Mouse (Mus musculus) CH12.LX (cell line): ENCODE data around the gene Padi1. TPM values are rescaled to one million over a fixed set of nuclear protein-coding genes. Genes with fewer than 3 reads are reported as not detected.

Experiments used
- DNase-seq: peaks from one replicate; pipeline ENCODE4 v3.0.0-alpha.2; 2013; ENCODE audit errors: extremely low read depth
- H3K27ac ChIP-seq: 2 replicates; pipeline ENCODE4 v1.5.1; 2012; ENCODE audit warnings: low read depth, mild to moderate bottlenecking, control low read depth, moderate library complexity; ENCODE audit not compliant: insufficient read depth
- H3K27me3 ChIP-seq: replicated peaks from 2 replicates; pipeline ENCODE3; 2012; ENCODE audit warnings: inconsistent platforms
- H3K36me3 ChIP-seq, 2 experiments: replicated peaks in 1 of 2; 2 replicates each; pipeline versions ENCODE3 to v1.6.1; 2012; ENCODE audit warnings: inconsistent platforms in 1 of 2, low read length in 1 of 2, mild to moderate bottlenecking in 1 of 2, mixed read lengths in 1 of 2, moderate library complexity in 1 of 2; ENCODE audit not compliant: control insufficient read depth in 1 of 2, insufficient read depth in 1 of 2
- H3K4me1 ChIP-seq, 2 experiments: 2 replicates each; pipeline ENCODE4 v1.6.1; 2012; ENCODE audit warnings: inconsistent platforms in 1 of 2, moderate library complexity in 1 of 2; ENCODE audit not compliant: insufficient read depth in 2 of 2, control insufficient read depth in 1 of 2
- H3K4me2 ChIP-seq: 2 replicates; pipeline ENCODE4 v1.6.1; 2012; ENCODE audit warnings: low read depth, mild to moderate bottlenecking, control low read depth; ENCODE audit not compliant: poor library complexity, insufficient read depth, severe bottlenecking
- H3K4me3 ChIP-seq, 3 experiments: fragments of 150-350 bp in 1 of 3; sonication (generic) in 1 of 3; replicated peaks in 1 of 3; 2 replicates each; pipeline versions ENCODE3 to v1.5.1; 2011 to 2012; ENCODE audit warnings: low read depth in 2 of 3, low read length in 2 of 3, mild to moderate bottlenecking in 2 of 3, moderate library complexity in 2 of 3, control low read depth in 1 of 3, improper control_type of control experiment in 1 of 3, inconsistent platforms in 1 of 3, mixed read lengths in 1 of 3; ENCODE audit not compliant: poor library complexity in 1 of 3
- H3K79me2 ChIP-seq: replicated peaks from 2 replicates; pipeline ENCODE4 v1.6.1; 2012; ENCODE audit warnings: mild to moderate bottlenecking, moderate library complexity; ENCODE audit not compliant: control insufficient read depth, poor library complexity, insufficient read depth, severe bottlenecking; ENCODE audit errors: extremely low read depth
- H3K9ac ChIP-seq: 2 replicates; pipeline ENCODE4 v1.6.1; 2012; ENCODE audit warnings: low read depth, mild to moderate bottlenecking, control low read depth, moderate library complexity; ENCODE audit not compliant: insufficient read depth
- H3K9me3 ChIP-seq: replicated peaks from 2 replicates; pipeline ENCODE3; 2012; ENCODE audit warnings: low read length, inconsistent platforms, mixed read lengths
- BHLHE40 ChIP-seq: IDR thresholded peaks from 2 replicates; pipeline ENCODE4 v1.6.1; 2011; ENCODE audit warnings: mild to moderate bottlenecking, low read depth, low read length, improper control_type of control experiment
- CHD1 ChIP-seq: IDR thresholded peaks from 2 replicates; pipeline ENCODE4 v1.6.1; 2012; ENCODE audit warnings: low read depth, low read length, improper control_type of control experiment, inconsistent platforms
- CTCF ChIP-seq, 2 experiments: IDR thresholded peaks in 1 of 2; conservative IDR thresholded peaks in 1 of 2; 2 replicates each; pipeline ENCODE4 v1.5.1; 2011 to 2012; ENCODE audit warnings: low read depth in 2 of 2, low read length in 2 of 2, improper control_type of control experiment in 1 of 2, inconsistent platforms in 1 of 2, mild to moderate bottlenecking in 1 of 2, moderate library complexity in 1 of 2
- E2F4 ChIP-seq: IDR thresholded peaks from 2 replicates; pipeline ENCODE4 v1.6.1; 2011; ENCODE audit warnings: low read depth, low read length, improper control_type of control experiment; ENCODE audit not compliant: insufficient replicate concordance
- ELF1 ChIP-seq: IDR thresholded peaks from 2 replicates; pipeline ENCODE4 v1.6.1; 2014; ENCODE audit warnings: low read depth, mild to moderate bottlenecking, inconsistent platforms, low read length, improper control_type of control experiment
- GABPA ChIP-seq: IDR thresholded peaks from 2 replicates; pipeline ENCODE4 v1.6.1; 2012; ENCODE audit warnings: low read depth, low read length, improper control_type of control experiment, inconsistent platforms; ENCODE audit not compliant: insufficient replicate concordance
- IRF4 ChIP-seq: IDR thresholded peaks from 2 replicates; pipeline ENCODE4 v1.6.1; 2014; ENCODE audit warnings: low read depth, mild to moderate bottlenecking, inconsistent platforms, low read length, improper control_type of control experiment
- JUN ChIP-seq: IDR thresholded peaks from 2 replicates; pipeline ENCODE4 v1.6.1; 2011; ENCODE audit warnings: low read depth, mild to moderate bottlenecking, low read length, improper control_type of control experiment, moderate library complexity; ENCODE audit not compliant: insufficient read depth
- JUND ChIP-seq: conservative IDR thresholded peaks from 2 replicates; pipeline ENCODE4 v1.6.1; 2011; ENCODE audit warnings: low read depth, low read length, improper control_type of control experiment
- MAFK ChIP-seq: IDR thresholded peaks from 2 replicates; pipeline ENCODE4 v1.6.1; 2011; ENCODE audit warnings: low read length, improper control_type of control experiment; ENCODE audit not compliant: insufficient replicate concordance
- MAZ ChIP-seq: IDR thresholded peaks from 2 replicates; pipeline ENCODE4 v1.6.1; 2012; ENCODE audit warnings: low read depth, mild to moderate bottlenecking, inconsistent platforms, low read length, improper control_type of control experiment, moderate library complexity
- MEF2A ChIP-seq: IDR thresholded peaks from 2 replicates; pipeline ENCODE4 v1.6.1; 2014; ENCODE audit warnings: low read depth, mild to moderate bottlenecking, inconsistent platforms, low read length, improper control_type of control experiment, borderline replicate concordance
- MYC ChIP-seq: IDR thresholded peaks from 2 replicates; pipeline ENCODE4 v1.6.1; 2011; ENCODE audit warnings: low read depth, mild to moderate bottlenecking, improper control_type of control experiment, low read length
- NRF1 ChIP-seq: IDR thresholded peaks from 2 replicates; pipeline ENCODE4 v1.6.1; 2014; ENCODE audit warnings: low read depth, mild to moderate bottlenecking, inconsistent platforms, low read length, improper control_type of control experiment, moderate library complexity
- PAX5 ChIP-seq: IDR thresholded peaks from 2 replicates; pipeline ENCODE4 v1.6.1; 2012; ENCODE audit warnings: low read length, inconsistent platforms, mixed read lengths
- POLR2AphosphoS2 ChIP-seq: IDR thresholded peaks from 2 replicates; pipeline ENCODE4 v1.6.1; 2011; ENCODE audit warnings: low read depth, low read length, improper control_type of control experiment
- SMC3 ChIP-seq: IDR thresholded peaks from 2 replicates; pipeline ENCODE4 v1.6.1; 2011; ENCODE audit warnings: low read depth, low read length, improper control_type of control experiment
- TBP ChIP-seq: conservative IDR thresholded peaks from 2 replicates; pipeline ENCODE4 v1.6.1; 2011; ENCODE audit warnings: low read depth, low read length, improper control_type of control experiment
- TCF12 ChIP-seq: IDR thresholded peaks from 2 replicates; pipeline ENCODE4 v1.6.1; 2014; ENCODE audit warnings: low read depth, mild to moderate bottlenecking, inconsistent platforms, low read length, improper control_type of control experiment
- UBTF ChIP-seq: IDR thresholded peaks from 2 replicates; pipeline ENCODE4 v1.6.1; 2012; ENCODE audit warnings: low read depth, mild to moderate bottlenecking, inconsistent platforms, low read length, improper control_type of control experiment, moderate library complexity
- USF2 ChIP-seq: conservative IDR thresholded peaks from 2 replicates; pipeline ENCODE4 v1.6.1; 2011; ENCODE audit warnings: low read depth, low read length, improper control_type of control experiment
- ZKSCAN1 ChIP-seq: IDR thresholded peaks from 2 replicates; pipeline ENCODE4 v1.6.1; 2012; ENCODE audit warnings: low read depth, inconsistent platforms, low read length, improper control_type of control experiment, borderline replicate concordance
- dilution Hi-C: fragments of 300-500 bp; cut with MboI; formaldehyde crosslinking; loops from 2 replicates; pipeline ENCODE4 v1.14.3; 2020; ENCODE audit warnings: low sequenced_read_pairs; ENCODE audit not compliant: extremely low pct_unique_long_range_greater_than_20kb, extremely low pct_ligation_motif_present
- in situ Hi-C: fragments of 300-500 bp; cut with MboI; formaldehyde crosslinking; loops from 3 replicates; pipeline ENCODE4 v1.14.3; 2019; ENCODE audit warnings: low sequenced_read_pairs, low pct_ligation_motif_present, low pct_unique_long_range_greater_than_20kb, mixed read lengths
- polyA plus RNA-seq: library from polyadenylated mRNA; unstranded; fragments of >175 nt; gene quantifications from 2 replicates; pipeline ENCODE4 v1.2.1, GENCODE M21; 2012; ENCODE audit warnings: low read depth; ENCODE audit not compliant: insufficient read length
- total RNA-seq, 2 experiments: library from RNA; depleted of rRNA; stranded (reverse); fragments of 300-350 nt in 1 of 2; fragments of >200 nt in 1 of 2; gene quantifications; 2 replicates each; pipeline ENCODE4 v1.2.3; 2012 to 2014

Gene Padi1
- total and polyA plus RNA-seq, 3 experiments, result 0.04 TPM; not detected in 2

DNA sequence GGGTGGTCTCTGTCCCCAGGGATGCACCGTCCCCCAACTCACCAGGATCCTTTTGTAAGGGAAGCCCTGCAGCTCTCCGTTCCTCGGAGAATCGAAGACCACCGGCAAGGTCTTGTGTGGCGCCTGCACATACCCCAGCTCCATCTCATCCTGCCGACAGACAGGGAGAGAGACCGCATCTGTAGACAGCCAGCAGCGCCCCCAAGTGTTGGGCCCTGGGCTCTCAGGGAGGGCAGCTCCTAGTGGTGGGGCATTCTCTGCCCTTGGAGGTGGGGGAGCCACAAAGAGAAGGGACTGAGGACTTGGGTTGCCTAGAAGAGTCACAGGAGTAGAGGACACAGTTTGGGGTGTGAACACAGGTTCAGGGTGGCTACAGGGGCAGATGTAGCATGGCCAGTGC lies 51.8 kb downstream of the Padi1 start:
- dilution Hi-C loops (no loop called here), in situ Hi-C loops (no loop called here)
- no peak overlapping the region for H3K4me3 ChIP-seq
- H3K9ac ChIP-seq, result no peak overlapping the region
- H3K36me3 ChIP-seq, result no peaks in the 10 kb centered on the region
- TF ChIP-seq CTCF (conservative IDR thresholded peaks at IDR 0.05 in 1 of 2, IDR thresholded peaks at IDR 0.05 in 1 of 2; ENCODE audit: low read depth in 2 of 2, low read length in 2 of 2), result peak in 1 of 2 experiments; percentile 31; a peak in 2 of 4 replicates
- TF ChIP-seq CHD1, result no peak
- TF ChIP-seq UBTF, result no peak
- TF ChIP-seq TBP, result no peak
- no peak for TF ChIP-seq TCF12
- no peak for TF ChIP-seq E2F4
- no peak for DNase-seq
- H3K4me2 ChIP-seq, result no peak overlapping the region
- H3K9me3 ChIP-seq, result no peaks in the 10 kb centered on the region
- H3K27ac ChIP-seq, result no peak overlapping the region
- peaks cover 64% of the 10 kb centered on the region for H3K27me3 ChIP-seq
- H3K79me2 ChIP-seq, result no peaks in the 10 kb centered on the region
- no peaks in the 10 kb centered on the region for H3K4me1 ChIP-seq

DNA sequence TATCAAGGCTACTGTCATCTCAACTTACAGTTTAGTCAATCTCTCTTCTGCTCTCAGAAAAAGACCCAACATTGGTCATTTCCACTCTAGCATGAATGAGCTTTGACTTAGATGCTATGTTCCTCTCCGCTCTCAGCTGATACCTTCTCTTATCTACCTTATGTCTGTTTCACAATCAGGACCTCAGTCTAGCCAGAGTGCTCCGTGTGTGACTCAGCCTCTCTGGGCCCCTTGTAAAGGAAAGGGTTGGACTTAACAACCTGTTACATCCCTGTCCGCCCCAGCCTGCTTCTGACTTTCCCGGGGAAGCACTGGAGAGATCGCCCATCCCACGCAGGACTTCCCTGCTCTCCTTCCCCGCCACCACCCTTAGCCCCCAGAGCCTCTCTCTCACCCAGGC lies 53.0 kb downstream of the Padi1 start:
- Histone ChIP-seq H3K9me3 (no peaks in the 10 kb centered on the region), H3K36me3 (no peaks in the 10 kb centered on the region), H3K4me3 (no peak overlapping the region), H3K27ac (no peak overlapping the region), H3K4me1 (no peaks in the 10 kb centered on the region), H3K79me2 (no peaks in the 10 kb centered on the region), H3K4me2 (no peak overlapping the region), H3K9ac (no peak overlapping the region), H3K27me3 (peaks cover 56% of the 10 kb centered on the region)
- in situ Hi-C loops, result no loop called here
- no peak for DNase-seq
- dilution Hi-C loops, result no loop called here
- TF ChIP-seq CHD1 (no peak), BHLHE40 (no peak), PAX5 (no peak), MEF2A (no peak), JUND (no peak), IRF4 (no peak), MYC (no peak), NRF1 (no peak), SMC3 (no peak), JUN (no peak)

DNA sequence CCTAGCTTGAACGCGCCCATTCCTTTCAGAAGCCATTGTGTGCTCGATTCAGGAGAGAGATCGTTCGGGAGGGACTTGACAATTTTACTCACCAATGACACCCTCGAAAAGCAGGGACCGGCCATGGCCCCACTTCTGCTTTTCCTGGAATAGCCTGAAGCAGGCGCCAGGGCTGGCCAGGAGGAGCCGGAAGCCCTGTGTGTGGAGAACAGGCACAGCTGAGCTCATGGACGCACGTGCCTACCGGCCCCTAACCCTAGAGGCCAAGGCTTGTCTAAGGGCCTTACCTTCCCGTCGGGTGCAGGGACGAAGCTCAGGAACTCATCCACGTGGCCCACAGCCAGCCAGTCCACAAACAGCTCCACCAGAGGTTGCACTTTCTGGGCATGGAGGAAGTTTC lies 54.5 kb downstream of the Padi1 start:
- Histone ChIP-seq H3K4me3 (no peak overlapping the region), H3K36me3 (no peaks in the 10 kb centered on the region), H3K27ac (no peak overlapping the region), H3K27me3 (peaks cover 44% of the 10 kb centered on the region), H3K9ac (no peak overlapping the region), H3K4me2 (no peak overlapping the region), H3K9me3 (peaks cover 12% of the 10 kb centered on the region), H3K4me1 (no peaks in the 10 kb centered on the region), H3K79me2 (no peaks in the 10 kb centered on the region)
- dilution Hi-C loops, result no loop called here
- in situ Hi-C loops, result no loop called here
- no peak for DNase-seq
- TF ChIP-seq MAZ (no peak), PAX5 (no peak), USF2 (no peak), MAFK (no peak), JUN (no peak), ZKSCAN1 (no peak), ELF1 (no peak), GABPA (no peak), MYC (no peak), POLR2AphosphoS2 (no peak), MEF2A (no peak)
